Mouse (Mus musculus) heart, postnatal 0 days (tissue): ENCODE measurements at regions not wholly inside any gene's neighbourhood (a gene's known extent, or its start where the extent isn't known, plus 50 kb on each side); places are given as distances from the start of the nearest gene placed in this dataset.

Experiments used
- CTCF ChIP-seq: IDR thresholded peaks from 2 replicates; pipeline ENCODE4 v1.5.1; 2016; ENCODE audit warnings: antibody characterized with exemption, control low read depth, low read depth
- EP300 ChIP-seq: IDR thresholded peaks from 2 replicates; pipeline ENCODE4 v1.6.1; 2016; ENCODE audit warnings: antibody characterized with exemption, low read depth

- no peak for TF ChIP-seq CTCF
- no peak for TF ChIP-seq EP300
These were observed 271.3 kb upstream of the Sel1l start for GRCm38 (mm10) chr12:92120164-92120815.
